ENCODE assay signal across 12 mouse cellular contexts in the genomic region with DNA sequence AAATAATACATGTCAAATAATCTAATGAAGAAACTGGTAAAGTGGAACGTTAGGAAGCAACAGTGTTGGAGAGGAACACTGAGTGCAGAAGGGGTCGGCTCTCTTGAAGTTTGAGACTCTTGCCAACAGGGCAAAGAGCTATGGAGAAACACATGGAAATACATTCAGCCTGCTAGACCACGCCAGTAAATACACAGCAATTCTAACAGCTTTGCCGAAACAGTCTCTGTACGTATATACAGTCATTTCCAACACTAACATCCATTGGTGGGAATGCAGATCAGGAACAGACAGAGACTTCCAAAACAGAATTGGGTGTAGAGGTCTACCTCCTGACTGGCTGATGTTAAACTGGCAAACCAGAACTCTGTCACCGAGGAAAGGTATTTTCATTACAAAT. TPM values are rescaled to one million over a fixed set of nuclear protein-coding genes. Genes with fewer than 3 reads are reported as not detected.
DNase-seq lines count a peak whose midpoint lies in the region; ATAC-seq and TF ChIP-seq lines count a peak whose summit lies in the region.
"Had no signal": no experiment of that assay in that cellular context is flagged by ENCODE, and none has a peak within 500 bp of the region (broad histone marks: within the 10 kb centered on the region; RNA-seq: fewer than 3 reads in every experiment).

No protein-coding gene starts in this region.

- no peaks in the 10 kb centered on the region for H3K9me3 ChIP-seq in heart, embryonic 10.5 days
- H3K9me3 ChIP-seq in lung, postnatal 0 days (ENCODE audit: low read length), result no peaks in the 10 kb centered on the region
- no peaks in the 10 kb centered on the region for H3K9me3 ChIP-seq in intestine, embryonic 15.5 days
- no peaks in the 10 kb centered on the region for H3K9me3 ChIP-seq in neural tube, embryonic 15.5 days (replicated peaks)
- H3K9me3 ChIP-seq: megakaryocyte, embryonic 14.5 days had no signal

- DNase-seq in heart, embryonic 10.5 days (ENCODE audit: low spot score), result no peak
- no peak for DNase-seq in heart, adult 8-10 months (ENCODE audit: low spot score)
- DNase-seq in lung, postnatal 0 days (ENCODE audit: low spot score), result no peak
- no peak for DNase-seq in lung, postnatal 36 days
- DNase-seq in urinary bladder, postnatal 25 days (ENCODE audit: low spot score), result no peak
- DNase-seq: kidney, adult 18-20 months had no signal

- no peak overlapping the region for H3K4me2 ChIP-seq in lung, postnatal 0 days (replicated peaks; ENCODE audit: low read depth, low read length)
- no peak overlapping the region for H3K4me2 ChIP-seq in intestine, embryonic 15.5 days (replicated peaks)
- H3K4me2 ChIP-seq in neural tube, embryonic 15.5 days, result no peak overlapping the region

- no peak overlapping the region for H3K9ac ChIP-seq in lung, postnatal 0 days (replicated peaks; ENCODE audit: low read depth)
- no peak overlapping the region for H3K9ac ChIP-seq in intestine, embryonic 15.5 days
- no peak overlapping the region for H3K9ac ChIP-seq in neural tube, embryonic 15.5 days (replicated peaks)

- no peak for TF ChIP-seq CTCF in lung, postnatal 0 days (IDR thresholded peaks at IDR 0.05)

- no peak overlapping the region for H3K4me3 ChIP-seq in heart, embryonic 10.5 days
- H3K4me3 ChIP-seq in lung, postnatal 0 days (ENCODE audit: low read depth, low read length), result no peak overlapping the region
- no peak overlapping the region for H3K4me3 ChIP-seq in intestine, embryonic 15.5 days (replicated peaks)
- H3K4me3 ChIP-seq in neural tube, embryonic 15.5 days (replicated peaks), result no peak overlapping the region
- H3K4me3 ChIP-seq: megakaryocyte, embryonic 14.5 days had no signal

- H3K4me1 ChIP-seq in heart, embryonic 10.5 days, result peaks cover 36% of the 10 kb centered on the region
- peaks cover 7% of the 10 kb centered on the region; the same call in 1 of the 2 replicates for H3K4me1 ChIP-seq in lung, postnatal 0 days (ENCODE audit: insufficient read depth, low read depth, low read length)
- peaks cover 21% of the 10 kb centered on the region for H3K4me1 ChIP-seq in intestine, embryonic 15.5 days (replicated peaks)
- peaks cover 58% of the 10 kb centered on the region for H3K4me1 ChIP-seq in neural tube, embryonic 15.5 days

- H3K27me3 ChIP-seq in heart, embryonic 10.5 days (ENCODE audit: insufficient read depth, poor library complexity, severe bottlenecking), result no peaks in the 10 kb centered on the region
- no peaks in the 10 kb centered on the region for H3K27me3 ChIP-seq in lung, postnatal 0 days (replicated peaks; ENCODE audit: insufficient read depth, low read length)
- no peaks in the 10 kb centered on the region for H3K27me3 ChIP-seq in intestine, embryonic 15.5 days (replicated peaks)
- H3K27me3 ChIP-seq in neural tube, embryonic 15.5 days (replicated peaks), result no peaks in the 10 kb centered on the region

- ATAC-seq in lung, postnatal 0 days, result no peak
- no peak for ATAC-seq in intestine, embryonic 15.5 days
- ATAC-seq in neural tube, embryonic 15.5 days (ENCODE audit: low FRiP score), result no peak
- no peak for ATAC-seq in erythroblast, adult 5-6 weeks (replicated peaks; ENCODE audit: low FRiP score, poor library complexity, severe bottlenecking)

- 83% methylated on average over 6 of the region's 6 CpGs for WGBS in heart, embryonic 10.5 days
- 41% methylated on average over 6 of the region's 6 CpGs for WGBS in lung, postnatal 0 days
- WGBS in intestine, embryonic 15.5 days, result 55% methylated on average over 6 of the region's 6 CpGs
- 63% methylated on average over 6 of the region's 6 CpGs for WGBS in neural tube, embryonic 15.5 days

- H3K27ac ChIP-seq in heart, embryonic 10.5 days, result peak overlapping the region; percentile 75
- H3K27ac ChIP-seq in lung, postnatal 0 days (ENCODE audit: low read length), result 0 out of 2 replicates have a peak overlapping the region, but pooled peaks have one; percentile 27
- H3K27ac ChIP-seq in intestine, embryonic 15.5 days, result peak overlapping the region; percentile 73; the same call in 1 of the 2 replicates
- H3K27ac ChIP-seq in neural tube, embryonic 15.5 days (replicated peaks), result peak overlapping the region; percentile 70

- H3K36me3 ChIP-seq in heart, embryonic 10.5 days, result peaks cover 2% of the 10 kb centered on the region; the same call in 1 of the 2 replicates
- H3K36me3 ChIP-seq in lung, postnatal 0 days (ENCODE audit: insufficient read depth, low read length), result no peaks in the 10 kb centered on the region
- H3K36me3 ChIP-seq in intestine, embryonic 15.5 days, result no peaks in the 10 kb centered on the region
- H3K36me3 ChIP-seq in neural tube, embryonic 15.5 days, result no peaks in the 10 kb centered on the region

- TF ChIP-seq EP300 in lung, postnatal 0 days (IDR thresholded peaks at IDR 0.05), result no peak

RNA-seq across cellular contexts. Expression of a gene that starts 14.5 kb away (rescaled TPM):
- 3.9 and 4.3 TPM in 2 replicates for polyA plus RNA-seq in heart, embryonic 10.5 days (2016; fragmentation: Nextera tagmentation; extraction: Ambion mirVana)
- total RNA-seq in heart, adult 8-10 months (2022), result under 1 TPM in 2 of 4 experiments, not detected in 2; 0.19 to 0.20 TPM
- 8.8 and 11.2 TPM in 2 replicates for polyA plus RNA-seq in lung, postnatal 0 days (2015; fragmentation: Nextera tagmentation; extraction: Ambion mirVana)
- 266 and 631 TPM in 2 replicates for polyA plus RNA-seq in intestine, embryonic 15.5 days (2015; fragmentation: Nextera tagmentation; extraction: Ambion mirVana)
- polyA plus RNA-seq in neural tube, embryonic 15.5 days (2015; fragmentation: Nextera tagmentation; extraction: Ambion mirVana), result 0.50 and 7.6 TPM in 2 replicates
- total RNA-seq in erythroblast, adult 5-6 weeks (2015; ENCODE audit: low replicate concordance), result not detected in 2 replicates
- not detected in 2 replicates for total RNA-seq in erythroblast, adult 5-6 weeks (2017; ENCODE audit: low replicate concordance)
- total RNA-seq: left cerebral cortex, postnatal 36 days had no signal
- polyA plus RNA-seq: cortical plate, adult 2 months had no signal

RNA-seq across cellular contexts. Expression of a gene that starts 40.0 kb away (rescaled TPM):
- 12.5 and 15.3 TPM in 2 replicates for polyA plus RNA-seq in heart, embryonic 10.5 days (2016; fragmentation: Nextera tagmentation; extraction: Ambion mirVana)
- 1 to 10 TPM; 1.5 to 3.4 (median 2.1) TPM for total RNA-seq in heart, adult 8-10 months (2022)
- 6.1 and 6.3 TPM in 2 replicates for polyA plus RNA-seq in lung, postnatal 0 days (2015; fragmentation: Nextera tagmentation; extraction: Ambion mirVana)
- polyA plus RNA-seq in intestine, embryonic 15.5 days (2015; fragmentation: Nextera tagmentation; extraction: Ambion mirVana), result 9.4 and 9.9 TPM in 2 replicates
- polyA plus RNA-seq in neural tube, embryonic 15.5 days (2015; fragmentation: Nextera tagmentation; extraction: Ambion mirVana), result 10.7 and 11.6 TPM in 2 replicates
- total RNA-seq in erythroblast, adult 5-6 weeks (2015; ENCODE audit: low replicate concordance), result 3.5 and 5.0 TPM in 2 replicates
- 0.77 and 4.5 TPM in 2 replicates for total RNA-seq in erythroblast, adult 5-6 weeks (2017; ENCODE audit: low replicate concordance)

RNA-seq across cellular contexts. Expression of a gene that starts 42.7 kb away (rescaled TPM):
- 0.97 and 2.1 TPM in 2 replicates for polyA plus RNA-seq in heart, embryonic 10.5 days (2016; fragmentation: Nextera tagmentation; extraction: Ambion mirVana)
- total RNA-seq in heart, adult 8-10 months (2022), result not detected
- polyA plus RNA-seq in lung, postnatal 0 days (2015; fragmentation: Nextera tagmentation; extraction: Ambion mirVana), result not detected in 2 replicates
- 0.25 TPM in 2 replicates for polyA plus RNA-seq in intestine, embryonic 15.5 days (2015; fragmentation: Nextera tagmentation; extraction: Ambion mirVana)
- 0.11 TPM in 1 of 2 replicates, not detected in the other for polyA plus RNA-seq in neural tube, embryonic 15.5 days (2015; fragmentation: Nextera tagmentation; extraction: Ambion mirVana)
- 1.3 TPM in 1 of 2 replicates, not detected in the other for total RNA-seq in erythroblast, adult 5-6 weeks (2015; ENCODE audit: low replicate concordance)
- not detected in 2 replicates for total RNA-seq in erythroblast, adult 5-6 weeks (2017; ENCODE audit: low replicate concordance)
- total RNA-seq: left cerebral cortex, postnatal 36 days had no signal

Comparison
In these comparisons a context has a peak if more than half of its experiments do, and no peak if none do; other contexts are left out.
1. RNA of a gene that starts 14.5 kb away (polyA plus RNA-seq): 266 to 631 TPM in intestine, embryonic 15.5 days; 8.8 to 11.2 TPM in lung, postnatal 0 days, 3.9 to 4.3 TPM in heart, embryonic 10.5 days and 0.50 to 7.6 TPM in neural tube, embryonic 15.5 days; every median in the first group is over 10 times any median in the second.
2. Peak in every context shown above with its lines, with median percentiles within 50 percentile points of each other: H3K27ac ChIP-seq.